Mouse (Mus musculus): ENCODE data around the gene Vmn1r21. TPM values are rescaled to one million over a fixed set of nuclear protein-coding genes. Genes with fewer than 3 reads are reported as not detected.
A peak's percentile ranks its signal among the peaks of the same experiment; 100 is the strongest.
"Not testable (repeated sequence)": the region's sequence is repeated elsewhere in the genome, so short reads cannot be mapped to it uniquely, and the experiment has no call there.

Gene Vmn1r21
- not detected in 2 replicates for polyA plus RNA-seq (2016; fragmentation: Nextera tagmentation; extraction: Ambion mirVana)

DNA sequence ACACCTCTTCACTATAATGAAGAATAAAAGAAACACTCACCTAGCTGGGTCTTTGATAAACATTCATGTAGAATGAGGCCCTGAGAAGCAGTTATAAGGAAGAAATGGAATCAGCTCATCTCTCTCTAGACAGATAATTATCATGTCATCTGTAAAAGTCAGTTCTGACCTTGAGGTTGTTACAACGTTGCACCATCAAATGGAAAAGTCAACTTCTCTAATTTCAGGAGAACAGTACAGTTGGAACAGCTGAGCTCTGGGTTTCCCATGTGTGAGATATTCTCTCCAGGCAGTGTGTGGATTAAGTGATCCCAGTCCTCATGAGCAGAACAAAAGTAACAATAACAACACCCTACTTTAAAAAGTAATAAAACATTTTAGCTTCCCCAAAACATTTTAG lies at the start of gene Vmn1r21:
TSS of gene Vmn1r21 (minus strand) at position 58 of the 400 bp plus-strand sequence.
- no peaks in the 10 kb centered on the region for H3K4me1 ChIP-seq
- ATAC-seq (ENCODE audit: low FRiP score, low read depth): no peak
- H3K27ac ChIP-seq (replicated peaks): no peak within 1 kb of the TSS
- no peak within 1 kb of the TSS for H3K4me2 ChIP-seq (replicated peaks)
- H3K9me3 ChIP-seq: no peaks in the 10 kb centered on the region
- no peaks in the 10 kb centered on the region for H3K27me3 ChIP-seq
- H3K4me3 ChIP-seq: no peak within 1 kb of the TSS
- no peak within 1 kb of the TSS for H3K9ac ChIP-seq (replicated peaks)
- no peaks in the 10 kb centered on the region for H3K36me3 ChIP-seq
- 78% methylated on average over 1 of the region's 1 CpGs for WGBS

DNA sequence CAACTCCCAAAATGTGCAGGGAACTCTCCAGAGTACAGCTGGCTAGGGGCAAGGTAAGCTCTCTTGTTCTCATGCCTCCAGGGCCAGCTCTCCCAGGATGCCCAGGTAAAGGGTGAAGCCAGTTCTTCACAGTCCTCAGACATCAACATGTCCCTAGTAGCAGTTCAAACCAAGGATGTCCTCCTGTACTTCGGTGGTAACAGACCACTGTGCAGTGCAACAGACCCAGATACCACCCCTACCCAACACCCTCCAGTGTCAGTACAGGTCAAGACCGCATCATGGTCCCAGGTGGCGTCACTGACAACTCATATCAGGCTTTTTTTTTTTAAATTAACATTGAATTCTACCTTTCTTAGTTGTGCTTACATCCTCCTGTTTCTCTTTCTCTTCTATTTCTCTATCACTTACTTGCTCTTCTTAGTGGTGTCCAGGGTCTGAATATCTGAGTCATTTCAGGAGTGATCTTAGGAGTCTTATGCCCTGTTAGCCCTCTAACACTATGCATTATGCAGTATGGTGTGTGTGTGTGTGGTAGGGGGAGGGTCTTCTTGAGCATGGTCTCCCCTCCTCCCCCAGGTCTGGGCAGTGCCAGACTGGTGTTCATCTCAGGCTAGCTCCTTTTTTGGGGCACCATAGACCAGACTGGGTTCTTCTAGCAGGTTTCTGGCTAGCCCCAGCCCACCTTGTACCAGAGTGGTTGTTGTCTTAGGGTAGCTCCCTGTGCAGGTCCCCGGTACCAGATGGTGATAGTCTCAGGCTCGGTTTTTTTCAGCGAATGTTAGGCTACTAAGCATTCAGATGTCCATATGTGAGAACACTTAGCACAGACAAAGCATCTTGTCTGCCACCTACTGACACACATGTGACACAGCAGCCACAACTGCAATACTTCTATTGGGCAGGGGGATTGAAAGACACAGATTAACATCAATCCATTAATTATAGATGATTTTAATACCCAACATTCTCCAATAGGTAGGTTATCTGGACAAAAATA lies 9.2 kb upstream of the Vmn1r21 start:
- H3K4me2 ChIP-seq (replicated peaks): peak overlapping the region; percentile 26

DNA sequence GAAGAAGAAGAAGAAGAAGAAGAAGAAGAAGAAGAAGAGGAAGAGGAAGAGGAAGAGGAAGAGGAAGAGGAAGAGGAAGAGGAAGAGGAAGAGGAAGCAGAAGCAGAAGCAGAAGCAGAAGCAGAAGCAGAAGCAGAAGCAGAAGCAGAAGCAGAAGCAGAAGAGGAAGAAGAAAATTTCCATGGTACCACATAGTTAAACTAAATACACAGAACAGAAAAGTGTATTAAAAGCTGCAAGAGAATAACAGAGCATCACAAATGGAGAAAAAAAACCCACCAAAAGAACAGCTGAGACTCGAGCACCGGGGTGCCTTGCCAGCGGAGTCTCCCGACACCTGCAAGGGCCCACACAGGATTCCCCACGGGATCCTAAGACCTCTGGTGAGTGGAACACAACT lies 1.0 kb upstream of the Vmn1r21 start:
- H3K9me3 ChIP-seq; H3K4me3 ChIP-seq; H3K27me3 ChIP-seq; H3K9ac ChIP-seq (replicated peaks); ATAC-seq (ENCODE audit: low FRiP score, low read depth); H3K27ac ChIP-seq (replicated peaks); H3K4me2 ChIP-seq (replicated peaks); H3K4me1 ChIP-seq; H3K36me3 ChIP-seq: not testable (repeated sequence)
- 92% methylated on average over 5 of the region's 5 CpGs for WGBS

More for the DNA sequence above, 9.2 kb upstream of the Vmn1r21 start:
- H3K36me3 ChIP-seq: no peaks in the 10 kb centered on the region
- H3K4me1 ChIP-seq: no peaks in the 10 kb centered on the region
- no peak overlapping the region for H3K4me3 ChIP-seq
- H3K9ac ChIP-seq (replicated peaks): 0 out of 2 replicates have a peak overlapping the region, but pooled peaks have one; percentile 29
- 53% methylated on average over 6 of the region's 6 CpGs for WGBS
- H3K9me3 ChIP-seq: no peaks in the 10 kb centered on the region
- ATAC-seq (ENCODE audit: low FRiP score, low read depth): peak; percentile 95
- H3K27ac ChIP-seq (replicated peaks): no peak overlapping the region
- no peaks in the 10 kb centered on the region for H3K27me3 ChIP-seq

DNA sequence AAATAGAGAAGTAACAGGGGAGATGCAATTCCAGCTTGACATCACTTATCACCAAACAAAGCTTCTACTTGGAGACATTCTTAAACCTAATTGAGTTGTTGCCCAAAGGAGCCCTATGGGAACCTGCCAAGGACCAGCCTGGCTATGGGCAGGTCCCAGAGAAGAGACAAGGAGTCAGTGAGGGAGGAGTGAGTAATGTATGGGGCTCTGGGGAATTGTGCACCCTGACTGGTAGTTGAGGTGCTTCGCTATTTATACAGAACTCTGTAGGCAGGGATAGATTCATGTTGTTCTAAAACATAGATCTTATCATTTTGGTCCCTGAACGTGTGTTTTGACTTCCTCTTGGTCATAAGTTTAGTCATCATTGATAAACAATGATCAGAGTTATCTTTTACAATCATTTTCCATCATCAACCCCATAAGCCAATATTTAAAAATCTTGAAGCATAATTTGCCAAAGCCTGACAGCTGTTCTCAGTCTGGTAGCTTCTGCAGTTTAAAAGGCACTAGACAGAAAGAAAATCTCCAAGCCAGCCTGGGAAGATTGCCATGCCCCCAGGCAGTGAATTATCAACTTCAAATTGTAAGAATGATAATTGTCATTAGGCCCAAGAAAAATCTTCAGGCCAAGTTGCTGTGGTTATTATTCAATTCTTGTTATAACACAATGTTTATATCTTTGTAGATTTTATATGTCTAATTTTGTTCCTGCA lies 10.3 kb downstream of the Vmn1r21 start:
- Histone ChIP-seq H3K36me3 (no peaks in the 10 kb centered on the region), H3K9me3 (no peaks in the 10 kb centered on the region), H3K27ac (replicated peaks) (no peak overlapping the region), H3K4me1 (no peaks in the 10 kb centered on the region), H3K4me3 (no peak overlapping the region), H3K27me3 (no peaks in the 10 kb centered on the region), H3K9ac (replicated peaks) (no peak overlapping the region), H3K4me2 (replicated peaks) (no peak overlapping the region)
- 82% methylated on average over 2 of the region's 2 CpGs for WGBS
- ATAC-seq (ENCODE audit: low FRiP score, low read depth): no peak

DNA sequence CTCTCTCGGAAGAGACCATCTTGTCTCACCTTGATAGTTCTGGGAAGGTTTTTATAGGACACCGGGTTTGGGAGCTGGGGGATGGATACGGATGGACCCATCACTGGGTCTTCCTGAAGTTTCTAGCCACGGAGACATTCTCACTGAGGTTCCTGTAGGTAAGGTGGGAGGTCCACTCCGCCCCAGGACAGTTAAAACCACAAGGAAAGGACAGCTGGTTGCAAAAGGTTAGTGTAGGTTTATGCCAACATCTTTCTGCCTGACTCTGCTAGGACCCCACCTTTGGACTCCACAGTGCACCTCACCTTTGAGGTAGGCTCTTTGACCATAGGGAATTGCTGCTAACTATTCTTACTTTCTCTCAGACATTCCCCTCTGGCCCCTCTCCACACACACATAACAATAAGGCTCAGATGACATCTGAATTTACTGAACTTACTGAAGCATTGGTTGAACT lies 24.9 kb downstream of the Vmn1r21 start:
- Histone ChIP-seq H3K4me1 (peaks cover 16% of the 10 kb centered on the region), H3K36me3 (no peaks in the 10 kb centered on the region), H3K4me2 (replicated peaks) (peak overlapping the region; percentile 55), H3K27ac (replicated peaks) (peak overlapping the region; percentile 93), H3K4me3 (peak overlapping the region; percentile 89), H3K9ac (replicated peaks) (peak overlapping the region; percentile 96), H3K27me3 (no peaks in the 10 kb centered on the region), H3K9me3 (no peaks in the 10 kb centered on the region)
- ATAC-seq (ENCODE audit: low FRiP score, low read depth): no peak; the same call in 1 of the 2 replicates
- WGBS: 6% methylated on average over 5 of the region's 5 CpGs

DNA sequence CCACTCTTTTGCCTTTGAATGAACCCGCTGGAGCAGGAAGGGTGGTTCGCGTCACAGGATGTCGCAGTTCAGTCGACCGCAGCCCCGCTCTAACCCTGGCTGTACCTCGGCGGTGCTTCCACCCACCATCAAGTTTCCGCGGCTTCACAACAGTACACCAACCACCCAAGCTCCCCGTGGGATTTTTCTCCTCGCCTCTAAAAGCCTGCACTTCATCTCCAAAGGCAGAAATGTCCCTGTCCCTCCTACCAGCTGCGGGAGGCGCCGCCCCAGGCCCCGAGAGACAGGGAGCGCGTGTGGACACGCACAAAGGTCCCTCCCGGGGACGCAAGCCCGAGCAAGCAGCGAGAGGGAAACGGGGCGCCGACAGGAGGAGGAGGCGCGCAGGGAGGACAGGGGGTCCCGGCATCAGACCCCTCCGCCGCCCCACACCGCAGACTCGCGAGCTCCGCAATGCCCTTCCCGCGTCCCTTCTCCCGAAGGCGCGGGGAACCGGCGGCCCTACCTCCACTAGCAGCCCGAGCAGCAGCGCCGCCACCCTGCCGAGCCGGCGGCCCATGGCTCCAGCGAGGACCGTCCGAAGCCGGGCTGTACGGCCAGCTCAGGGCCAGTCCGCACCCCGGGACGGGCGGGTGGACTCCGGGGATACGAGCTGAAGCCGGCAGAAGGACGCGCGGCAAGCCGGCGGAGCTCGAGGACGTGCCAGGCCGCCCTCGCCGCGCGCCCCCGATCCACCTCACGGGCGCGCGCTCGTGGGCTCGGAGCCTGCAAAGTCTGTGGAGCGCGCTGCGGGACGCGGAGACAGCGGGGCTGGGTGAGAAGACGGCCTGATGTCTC lies 25.5 kb downstream of the Vmn1r21 start, which contains the start of gene Vopp1:
TSS of gene Vopp1 (minus strand) at position 738 of the 837 bp plus-strand sequence.
- Histone ChIP-seq H3K4me3 (peak within 1 kb of the TSS; percentile 89), H3K27ac (replicated peaks) (peak within 1 kb of the TSS; percentile 93), H3K4me2 (replicated peaks) (peak within 1 kb of the TSS; percentile 55), H3K27me3 (no peaks in the 10 kb centered on the region), H3K36me3 (no peaks in the 10 kb centered on the region), H3K9me3 (no peaks in the 10 kb centered on the region), H3K9ac (replicated peaks) (peak within 1 kb of the TSS; percentile 96), H3K4me1 (peaks cover 16% of the 10 kb centered on the region)
- peak; percentile 89 for ATAC-seq (ENCODE audit: low FRiP score, low read depth)
- under 1% methylated on average over 87 of the region's 87 CpGs for WGBS

DNA sequence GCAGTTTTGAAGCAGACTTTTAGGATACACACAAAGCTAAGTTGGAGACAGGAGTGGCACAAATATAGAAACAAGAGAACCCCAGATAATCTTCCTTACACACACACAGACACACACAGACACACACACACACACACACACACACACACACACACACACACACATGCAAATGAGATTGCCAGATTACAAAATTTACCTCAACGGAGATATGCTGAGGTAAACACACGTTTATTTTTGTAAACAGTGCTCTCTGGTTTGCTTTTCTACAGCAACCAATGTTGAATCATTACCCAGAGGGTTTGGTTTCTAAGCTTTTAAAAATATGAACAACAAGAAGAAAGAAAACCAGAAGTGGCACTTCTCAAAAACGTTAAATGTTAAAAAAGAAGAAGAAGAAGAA lies 26.7 kb downstream of the Vmn1r21 start:
- 55% methylated on average over 3 of the region's 3 CpGs for WGBS
- H3K9me3 ChIP-seq: no peaks in the 10 kb centered on the region
- no peak for ATAC-seq (ENCODE audit: low FRiP score, low read depth)
- no peak overlapping the region for H3K27ac ChIP-seq (replicated peaks)
- peak overlapping the region; percentile 46; the same call in 1 of the 2 replicates for H3K9ac ChIP-seq (replicated peaks)
- H3K36me3 ChIP-seq: no peaks in the 10 kb centered on the region
- peak overlapping the region; percentile 55 for H3K4me2 ChIP-seq (replicated peaks)
- H3K4me3 ChIP-seq: peak overlapping the region; percentile 89; the same call in 1 of the 2 replicates
- H3K4me1 ChIP-seq: peaks cover 16% of the 10 kb centered on the region
- no peaks in the 10 kb centered on the region for H3K27me3 ChIP-seq

DNA sequence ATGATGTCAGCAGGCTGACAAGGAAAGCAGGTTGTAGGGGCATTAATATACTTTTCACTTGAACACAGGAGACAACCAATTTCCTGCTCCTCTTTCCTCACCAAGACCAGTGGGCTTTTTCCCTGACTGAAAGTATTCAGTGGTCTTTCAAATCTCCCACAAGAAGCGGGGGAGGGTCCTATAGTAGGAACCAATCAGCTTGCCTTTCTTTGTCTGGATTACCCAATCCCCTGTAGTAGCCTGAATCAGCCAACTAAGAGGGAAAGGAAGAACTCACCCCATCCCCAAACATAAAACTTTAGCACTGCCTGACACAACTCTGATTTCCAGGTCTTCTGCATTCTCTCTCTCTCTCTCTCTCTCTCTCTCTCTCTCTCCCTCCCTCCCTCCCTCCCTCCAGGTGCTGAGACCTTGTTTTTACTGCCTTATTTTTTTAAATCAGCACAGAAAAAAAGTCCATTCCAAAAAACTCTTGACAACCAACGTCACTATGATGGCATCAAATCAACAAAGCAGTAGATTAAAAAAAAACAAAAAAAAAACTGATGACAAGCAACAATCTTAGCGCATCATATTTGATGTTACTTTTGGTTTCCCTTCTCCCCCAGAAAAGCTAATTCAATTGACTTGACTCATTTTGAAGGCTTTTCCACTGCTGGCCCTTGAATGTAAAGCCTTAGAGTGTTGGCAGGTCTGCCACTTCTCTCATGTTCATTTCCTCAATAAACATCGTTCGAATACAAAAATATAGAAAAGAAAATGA lies 27.3 kb downstream of the Vmn1r21 start:
- Histone ChIP-seq H3K9ac (replicated peaks) (no peak overlapping the region), H3K4me3 (peak overlapping the region; percentile 89; the same call in 1 of the 2 replicates), H3K36me3 (no peaks in the 10 kb centered on the region), H3K4me1 (peaks cover 16% of the 10 kb centered on the region), H3K9me3 (no peaks in the 10 kb centered on the region), H3K27ac (replicated peaks) (no peak overlapping the region), H3K27me3 (no peaks in the 10 kb centered on the region), H3K4me2 (replicated peaks) (peak overlapping the region; percentile 55)
- ATAC-seq (ENCODE audit: low FRiP score, low read depth): peak; percentile 72
- 68% methylated on average over 5 of the region's 5 CpGs for WGBS

DNA sequence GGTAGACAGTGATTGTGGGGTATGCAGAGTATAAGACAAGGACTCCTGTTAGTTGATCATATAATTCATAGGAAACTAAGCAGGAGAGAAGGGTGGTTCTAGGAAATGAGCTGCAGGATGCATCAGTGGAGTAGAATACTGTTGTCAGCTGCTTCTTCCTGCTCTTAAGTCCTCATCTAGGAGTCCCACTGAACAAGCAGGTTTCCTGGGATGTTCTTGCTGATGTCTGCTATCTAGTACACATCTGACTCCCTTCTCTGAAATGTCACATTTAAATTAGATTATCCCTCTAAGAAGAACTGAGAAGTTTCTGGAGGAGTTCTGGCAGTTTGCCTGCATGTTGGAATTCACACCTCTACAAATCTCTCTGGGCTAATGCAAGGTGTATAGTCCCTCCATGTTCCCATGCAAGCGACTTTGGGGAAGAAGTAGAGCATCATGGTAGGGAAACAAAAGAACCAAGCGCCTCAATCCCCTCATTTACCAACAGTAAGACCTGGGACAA lies 35.7 kb downstream of the Vmn1r21 start:
- Histone ChIP-seq H3K36me3 (no peaks in the 10 kb centered on the region), H3K27me3 (no peaks in the 10 kb centered on the region), H3K4me2 (replicated peaks) (no peak overlapping the region), H3K9ac (replicated peaks) (no peak overlapping the region), H3K4me1 (no peaks in the 10 kb centered on the region), H3K27ac (replicated peaks) (no peak overlapping the region), H3K4me3 (no peak overlapping the region), H3K9me3 (no peaks in the 10 kb centered on the region)
- 78% methylated on average over 2 of the region's 2 CpGs for WGBS
- no peak for ATAC-seq (ENCODE audit: low FRiP score, low read depth)

DNA sequence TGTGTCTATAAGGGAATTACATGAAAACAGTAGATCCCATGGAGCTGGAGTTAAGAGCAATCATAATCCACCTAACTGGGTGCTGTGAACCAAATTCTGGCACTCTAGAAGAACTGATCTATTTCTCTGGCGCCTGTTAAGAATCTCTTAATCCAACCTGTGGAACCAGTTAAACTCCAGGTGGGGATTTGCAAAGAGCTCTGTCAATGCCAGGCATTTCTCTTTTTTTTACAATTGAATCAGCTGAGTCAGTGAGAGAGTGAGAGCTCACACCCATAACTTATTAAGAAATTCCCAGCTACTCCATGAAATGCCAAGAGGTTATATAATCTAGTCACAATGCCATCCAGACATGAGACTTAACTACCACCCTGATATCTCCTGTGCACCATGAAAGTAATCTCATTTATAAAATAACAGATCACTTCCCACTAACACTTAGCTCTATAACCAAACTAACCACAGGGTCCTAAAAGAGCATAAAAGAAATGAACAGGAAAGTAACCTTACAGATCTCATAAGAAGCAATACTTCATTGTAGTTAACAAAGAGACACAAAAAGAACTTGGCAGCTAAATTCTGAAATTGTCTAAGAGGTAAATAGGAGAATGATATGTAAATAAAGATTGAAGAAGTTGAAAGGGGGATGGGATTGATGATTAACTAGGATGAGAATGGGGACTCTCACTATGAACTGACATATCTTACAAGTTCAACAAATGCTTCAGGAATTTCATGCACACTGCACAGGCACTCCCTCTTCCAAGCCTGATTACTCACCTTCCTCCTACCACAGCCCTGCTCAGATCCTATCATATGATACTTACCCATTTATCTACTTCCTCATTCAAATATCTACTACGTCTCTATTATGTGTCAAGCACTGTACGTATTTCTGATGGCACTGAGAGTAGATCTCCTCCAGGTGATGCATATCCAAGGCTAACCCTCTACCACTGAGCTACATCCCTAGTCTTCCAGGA lies 38.1 kb downstream of the Vmn1r21 start:
- H3K9me3 ChIP-seq: no peaks in the 10 kb centered on the region
- no peak overlapping the region for H3K9ac ChIP-seq (replicated peaks)
- no peak overlapping the region for H3K27ac ChIP-seq (replicated peaks)
- H3K36me3 ChIP-seq: no peaks in the 10 kb centered on the region
- H3K4me2 ChIP-seq (replicated peaks): no peak overlapping the region
- no peaks in the 10 kb centered on the region for H3K27me3 ChIP-seq
- 90% methylated on average over 3 of the region's 3 CpGs for WGBS
- ATAC-seq (ENCODE audit: low FRiP score, low read depth): no peak
- H3K4me1 ChIP-seq: no peaks in the 10 kb centered on the region
- H3K4me3 ChIP-seq: no peak overlapping the region
